Mouse (Mus musculus): ENCODE measurements around the gene Mapk10.

DNA sequence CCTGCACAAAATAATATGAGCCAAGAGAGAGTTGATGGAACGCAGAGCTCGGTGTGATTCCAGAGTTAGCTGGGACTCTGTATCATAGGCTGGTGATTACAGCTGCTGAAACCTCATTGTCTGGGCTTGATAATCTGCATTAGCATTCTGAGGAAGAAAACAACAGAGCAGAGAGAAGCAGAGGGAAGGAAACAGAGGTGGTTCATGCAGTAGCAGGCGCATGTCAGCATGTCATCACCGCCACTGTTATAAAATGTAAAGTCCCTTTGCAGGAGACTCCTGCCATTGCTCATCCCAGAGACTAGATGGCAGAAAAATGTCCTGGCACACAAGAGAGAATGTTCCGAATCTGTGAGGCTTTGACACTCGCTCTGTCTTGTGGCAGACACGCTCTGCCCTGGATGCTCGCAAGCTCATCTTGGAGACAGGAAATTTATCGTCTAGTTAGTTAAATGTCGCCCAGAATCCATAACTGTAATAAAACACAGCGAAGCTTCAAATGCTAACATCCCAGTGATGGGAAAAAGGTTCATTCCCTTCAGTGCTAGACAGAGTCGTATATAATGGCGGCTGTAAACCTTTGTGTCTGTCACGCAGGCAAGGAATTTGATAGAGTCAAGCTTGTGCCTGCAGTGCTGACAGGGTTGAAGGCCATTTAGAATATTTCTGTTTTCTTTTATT is 322.5 kb downstream of the Mapk10 start:
- TF ChIP-seq CTCF (IDR thresholded peaks at IDR 0.05; ENCODE audit: low read depth) (no peak), EP300 (IDR thresholded peaks at IDR 0.05; ENCODE audit: low read depth) (no peak)

Data from heart, postnatal 0 days (tissue).